Mouse (Mus musculus) bone marrow, adult 2 months (tissue): ENCODE measurements around the gene Slc9a7. TPM values are rescaled to one million over a fixed set of nuclear protein-coding genes. Genes with fewer than 3 reads are reported as not detected.

ENCODE experiments used
- H3K27ac ChIP-seq: fragments of 200-500 bp; 2 replicates; pipeline ENCODE4 v1.5.1; 2012; ENCODE audit warnings: low read depth, mild to moderate bottlenecking, control low read depth, inconsistent platforms, low read length; ENCODE audit not compliant: control insufficient read depth, poor library complexity, insufficient read depth
- H3K4me1 ChIP-seq: fragments of 200-500 bp; 2 replicates; pipeline ENCODE4 v1.6.1; 2011; ENCODE audit warnings: low read length; ENCODE audit not compliant: control insufficient read depth, insufficient read depth
- H3K4me3 ChIP-seq: fragments of 200-500 bp; replicated peaks from 2 replicates; pipeline ENCODE3; 2011; ENCODE audit warnings: mild to moderate bottlenecking, low read depth, low read length, control low read depth; ENCODE audit not compliant: control insufficient read depth
- CTCF ChIP-seq: fragments of 200-500 bp; IDR thresholded peaks from 2 replicates; pipeline ENCODE4 v1.5.1; 2011; ENCODE audit warnings: low read length, control low read depth; ENCODE audit not compliant: control insufficient read depth, insufficient read depth
- POLR2A ChIP-seq: fragments of 200-500 bp; IDR thresholded peaks from 2 replicates; pipeline ENCODE4 v1.6.1; 2011; ENCODE audit warnings: low read depth, mild to moderate bottlenecking, control low read depth, low read length, borderline replicate concordance; ENCODE audit not compliant: control insufficient read depth
- WGBS: fragments of 180-500 bp; shearing (Covaris S2); methylation state at CpG from one replicate; pipeline ENCODE4 v1.1.7; 2018; 5-methylcytosine and 5-hydroxymethylcytosine counted together
- polyA plus RNA-seq: library from polyadenylated mRNA; stranded (reverse); fragments of >200 nt; gene quantifications from 2 replicates; pipeline ENCODE4 v1.2.4, GENCODE M21; 2011; ENCODE audit warnings: low replicate concordance; ENCODE audit not compliant: missing spikeins, insufficient read depth, insufficient read length

Slc9a7 gene
- polyA plus RNA-seq, 1 experiment, result 2.3 TPM

DNA sequence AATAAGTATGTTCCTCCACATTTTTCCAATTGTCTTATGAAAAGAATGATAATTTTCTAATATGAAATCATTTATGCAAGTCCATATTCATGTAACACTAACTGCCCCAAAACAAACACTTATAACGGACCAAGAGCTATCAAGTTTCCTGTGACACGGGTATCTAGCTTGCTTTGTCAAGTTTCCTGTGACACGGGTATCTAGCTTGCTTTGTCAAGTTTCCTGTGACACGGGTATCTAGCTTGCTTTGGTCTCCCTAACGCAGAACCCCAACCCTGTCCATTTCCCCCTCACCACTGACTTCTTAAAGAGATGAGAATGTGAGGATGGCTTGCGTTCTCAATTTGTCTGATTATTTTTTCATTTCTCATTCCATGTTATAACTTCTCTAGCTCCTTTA is 12.2 kb downstream of the Slc9a7 start:
- TF ChIP-seq CTCF (no peak), POLR2A (no peak)
- Histone ChIP-seq H3K27ac (no peak overlapping the region), H3K4me3 (no peak overlapping the region), H3K4me1 (no peaks in the 10 kb centered on the region)
- 21% methylated on average over 6 of the region's 6 CpGs for WGBS

DNA sequence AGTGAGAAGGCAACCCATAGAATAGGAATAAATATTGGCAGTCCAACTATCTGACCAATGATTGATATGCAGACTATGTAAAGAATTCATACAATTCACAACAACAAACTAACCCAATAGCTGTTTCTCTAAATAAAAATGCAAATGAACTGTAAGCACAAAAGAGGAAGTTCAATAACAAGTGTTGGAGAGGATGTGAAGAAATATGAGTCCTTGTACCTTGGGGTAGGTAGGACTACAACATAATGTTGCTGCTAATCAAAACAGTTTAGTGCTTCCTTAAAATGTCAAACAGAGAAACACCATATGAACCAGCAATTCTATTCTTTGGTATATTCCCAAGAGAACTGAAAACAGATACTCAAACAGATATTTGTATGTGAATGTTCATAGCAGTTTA is 17.8 kb downstream of the Slc9a7 start:
- TF ChIP-seq CTCF (no peak), POLR2A (no peak)
- H3K27ac ChIP-seq, result no peak overlapping the region
- H3K4me1 ChIP-seq, result no peaks in the 10 kb centered on the region
- no peak overlapping the region for H3K4me3 ChIP-seq

DNA sequence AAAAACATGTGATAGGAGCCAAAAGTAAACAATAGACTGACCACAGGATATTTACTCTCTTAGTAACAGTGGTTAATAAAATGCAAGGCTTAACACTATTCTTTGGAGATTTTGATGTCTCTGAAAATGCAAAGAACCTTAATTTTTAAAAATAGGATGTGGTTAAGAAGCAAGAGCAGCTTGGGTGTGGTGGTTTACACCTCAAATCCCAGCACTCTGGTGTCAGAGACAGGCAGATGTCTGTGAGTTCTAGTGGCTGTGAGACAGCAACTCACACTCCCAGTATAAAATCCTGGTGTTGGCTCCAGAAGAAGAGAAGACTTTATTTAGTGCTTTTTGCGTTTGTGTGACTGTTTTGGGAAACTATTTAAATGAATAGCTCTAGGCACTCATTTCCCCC is 19.6 kb downstream of the Slc9a7 start:
- no peak for TF ChIP-seq CTCF
- no peak for TF ChIP-seq POLR2A
- Histone ChIP-seq H3K4me1 (no peaks in the 10 kb centered on the region; the same call in 1 of the 2 replicates), H3K27ac (no peak overlapping the region), H3K4me3 (no peak overlapping the region)
- whole genome bisulfite sequencing, result 41% methylated on average over 1 of the region's 1 CpGs

DNA sequence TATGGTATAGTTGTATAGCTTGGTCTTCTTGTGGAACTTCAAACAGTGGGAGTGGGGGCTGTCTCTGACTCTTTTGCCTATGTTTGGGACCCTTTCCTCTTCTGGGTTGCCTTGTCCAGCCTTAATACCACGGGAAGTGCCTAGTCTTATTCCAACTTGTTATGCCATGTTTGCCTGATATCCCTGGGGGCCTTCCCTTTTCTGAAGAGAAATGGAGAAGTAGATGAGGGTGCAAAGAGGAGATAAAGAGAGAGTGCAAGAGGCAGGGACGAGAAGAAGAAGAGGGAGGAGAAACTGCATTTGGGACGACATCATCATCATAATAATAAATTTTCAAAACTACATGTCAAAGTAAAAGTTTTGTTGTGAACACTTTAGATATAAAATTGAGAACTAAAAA is 21.6 kb downstream of the Slc9a7 start:
- WGBS, result 34% methylated on average over 3 of the region's 3 CpGs
- TF ChIP-seq POLR2A (no peak), CTCF (no peak)
- no peak overlapping the region for H3K27ac ChIP-seq
- no peak overlapping the region for H3K4me3 ChIP-seq
- H3K4me1 ChIP-seq, result no peaks in the 10 kb centered on the region; the same call in 1 of the 2 replicates

DNA sequence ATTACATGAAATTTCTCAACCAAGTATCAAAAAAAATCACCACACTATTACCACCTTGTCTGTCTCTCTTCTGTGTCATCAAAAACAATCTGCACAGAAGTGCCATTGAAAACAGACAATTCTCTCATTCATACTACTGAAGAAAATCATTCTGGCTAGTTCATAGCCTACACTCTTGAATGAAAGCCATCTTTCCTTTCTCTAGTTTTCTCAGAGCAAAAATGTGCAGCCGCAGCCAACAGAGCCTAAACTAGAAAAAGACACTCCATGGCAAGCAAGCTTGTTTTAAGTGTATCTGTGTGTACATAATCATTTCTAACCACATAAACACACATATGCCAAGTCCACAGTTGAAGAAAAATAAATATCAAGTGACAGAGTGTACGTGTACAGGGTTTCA is 27.2 kb downstream of the Slc9a7 start:
- no peaks in the 10 kb centered on the region; the same call in 1 of the 2 replicates for H3K4me1 ChIP-seq
- 81% methylated on average over 2 of the region's 2 CpGs for WGBS
- no peak overlapping the region for H3K27ac ChIP-seq
- no peak overlapping the region for H3K4me3 ChIP-seq
- TF ChIP-seq CTCF, result no peak

DNA sequence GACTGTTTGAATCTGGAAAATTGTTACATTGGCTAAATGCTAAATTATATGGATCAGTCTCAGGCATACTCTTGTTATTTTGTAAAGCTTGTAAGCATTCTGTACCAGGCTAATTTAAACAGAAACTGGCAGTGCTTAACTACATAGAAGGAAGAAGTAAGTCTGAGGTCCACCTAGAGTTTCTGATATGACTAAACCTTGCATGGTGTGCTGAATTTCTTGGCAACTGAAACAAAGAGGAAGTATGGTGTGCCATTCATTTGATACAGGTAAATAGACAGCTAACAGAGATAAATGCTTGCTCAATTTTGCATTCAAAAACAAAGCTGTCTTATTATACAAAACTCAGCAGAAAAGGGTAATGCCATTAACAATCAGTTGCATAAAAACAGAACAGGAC is 63.5 kb downstream of the Slc9a7 start:
- no peak overlapping the region for H3K27ac ChIP-seq
- TF ChIP-seq POLR2A, result no peak
- no peak for TF ChIP-seq CTCF
- no peak overlapping the region for H3K4me3 ChIP-seq
- H3K4me1 ChIP-seq, result no peaks in the 10 kb centered on the region

DNA sequence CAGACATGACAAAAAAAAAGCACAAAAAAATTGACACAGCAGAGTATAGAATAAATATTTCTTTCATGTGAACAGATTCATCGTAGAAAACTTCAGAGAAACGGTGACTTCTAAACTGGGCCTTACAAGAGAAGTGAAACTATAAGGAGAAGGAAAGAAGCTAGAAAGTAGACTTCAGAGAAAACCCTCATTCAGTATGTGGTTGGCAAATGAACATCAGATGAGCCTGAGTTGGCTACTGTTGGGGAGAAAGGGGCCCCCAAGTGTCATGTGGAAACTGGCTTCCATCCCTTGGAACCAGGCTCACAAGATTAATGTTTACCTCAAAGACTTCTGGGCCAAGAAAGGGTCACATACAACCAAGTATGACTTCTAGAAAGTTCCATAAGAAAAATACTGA is 70.1 kb downstream of the Slc9a7 start:
- Histone ChIP-seq H3K4me3 (no peak overlapping the region), H3K4me1 (no peaks in the 10 kb centered on the region), H3K27ac (no peak overlapping the region)
- TF ChIP-seq CTCF (no peak), POLR2A (no peak)
- WGBS, result 73% methylated on average over 2 of the region's 2 CpGs

DNA sequence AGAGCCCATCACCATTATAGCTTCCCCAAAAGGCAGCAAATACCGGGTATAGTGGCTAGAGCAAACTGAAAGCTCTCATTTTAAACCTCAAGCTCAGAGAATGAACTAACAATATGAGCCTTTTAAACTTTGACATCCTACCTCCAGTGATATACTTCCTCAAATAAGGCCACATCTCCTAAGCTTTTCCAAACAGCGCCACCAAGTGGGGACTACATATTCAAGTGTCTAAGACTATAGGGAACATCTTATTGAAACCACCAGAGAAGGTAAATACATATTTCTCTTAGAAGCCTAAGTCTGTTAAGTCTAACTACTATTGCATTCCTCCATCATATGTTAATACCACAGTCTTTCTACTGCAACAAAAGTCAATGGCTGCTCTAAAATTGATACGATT is 106.0 kb downstream of the Slc9a7 start:
- Histone ChIP-seq H3K4me1 (no peaks in the 10 kb centered on the region), H3K4me3 (no peak overlapping the region), H3K27ac (no peak overlapping the region)
- TF ChIP-seq CTCF (no peak), POLR2A (no peak)
- 74% methylated on average over 3 of the region's 3 CpGs for WGBS

DNA sequence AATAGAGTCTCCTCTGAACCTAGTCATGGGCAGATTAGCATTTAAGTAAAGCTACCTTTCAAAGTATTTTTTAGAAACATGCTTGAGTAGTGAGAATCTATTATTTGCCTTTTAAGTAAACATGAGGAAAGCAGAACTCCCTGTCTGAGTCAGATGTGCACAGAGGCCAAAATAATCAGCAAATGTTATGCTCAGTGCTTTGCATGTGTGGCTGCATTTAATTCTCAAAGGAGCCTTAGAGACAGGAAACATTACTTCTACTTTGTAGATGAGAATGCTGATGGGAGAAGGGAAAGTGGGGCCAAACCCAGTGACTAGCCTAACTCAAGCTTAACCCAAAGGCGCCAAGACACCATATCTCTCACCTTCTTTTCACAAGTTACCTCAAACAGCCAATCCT is 114.8 kb downstream of the Slc9a7 start:
- no peak for TF ChIP-seq POLR2A
- no peak for TF ChIP-seq CTCF
- 78% methylated on average over 1 of the region's 1 CpGs for WGBS
- Histone ChIP-seq H3K27ac (no peak overlapping the region), H3K4me1 (no peaks in the 10 kb centered on the region), H3K4me3 (no peak overlapping the region)
